Mouse (Mus musculus) Patski (cell line): ENCODE results near the gene Tbx19. TPM values are rescaled to one million over a fixed set of nuclear protein-coding genes. Genes with fewer than 3 reads are reported as not detected.
A peak's percentile ranks its signal among the peaks of the same experiment; 100 is the strongest.

Experiments used
- ATAC-seq: fragments of 100-300 bp; one replicate; pipeline ENCODE4 v1.8.0; 2021
- CTCF ChIA-PET: fragments of 350-600 bp; sonication (Branson Sonifier 250); formaldehyde crosslinking; loops from one replicate; lab custom pipeline; 2022; ENCODE audit warnings: inconsistent platforms; lab: Charles Lee
- POLR2A ChIA-PET: fragments of 350-600 bp; sonication (Branson Sonifier 250); formaldehyde crosslinking; loops from one replicate; lab custom pipeline; 2022; ENCODE audit warnings: antibody characterized with exemption, inconsistent platforms; lab: Charles Lee
- DNase-seq: peaks from one replicate; pipeline ENCODE4 v3.0.0-alpha.2; 2011; ENCODE audit warnings: low read depth, low spot score
- H3K27me3 ChIP-seq: fragments of 371-371 bp; one replicate; pipeline ENCODE4 v1.5.1; 2021
- CTCF ChIP-seq: fragments of 100-300 bp; IDR thresholded peaks from one replicate; pipeline ENCODE4 v1.5.1; 2021
- in situ Hi-C: fragments of 300-500 bp; cut with MboI; formaldehyde crosslinking; loops from 3 replicates; pipeline ENCODE4 v1.11.1; 2018; ENCODE audit warnings: low pct_unique_long_range_greater_than_20kb, mixed read lengths
- polyA plus RNA-seq: library from polyadenylated mRNA; unstranded; gene quantifications from one replicate; pipeline ENCODE4 v1.2.3, GENCODE M21; 2021

Tbx19 gene
- polyA plus RNA-seq, 1 experiment from 2014 or later, result not detected

DNA sequence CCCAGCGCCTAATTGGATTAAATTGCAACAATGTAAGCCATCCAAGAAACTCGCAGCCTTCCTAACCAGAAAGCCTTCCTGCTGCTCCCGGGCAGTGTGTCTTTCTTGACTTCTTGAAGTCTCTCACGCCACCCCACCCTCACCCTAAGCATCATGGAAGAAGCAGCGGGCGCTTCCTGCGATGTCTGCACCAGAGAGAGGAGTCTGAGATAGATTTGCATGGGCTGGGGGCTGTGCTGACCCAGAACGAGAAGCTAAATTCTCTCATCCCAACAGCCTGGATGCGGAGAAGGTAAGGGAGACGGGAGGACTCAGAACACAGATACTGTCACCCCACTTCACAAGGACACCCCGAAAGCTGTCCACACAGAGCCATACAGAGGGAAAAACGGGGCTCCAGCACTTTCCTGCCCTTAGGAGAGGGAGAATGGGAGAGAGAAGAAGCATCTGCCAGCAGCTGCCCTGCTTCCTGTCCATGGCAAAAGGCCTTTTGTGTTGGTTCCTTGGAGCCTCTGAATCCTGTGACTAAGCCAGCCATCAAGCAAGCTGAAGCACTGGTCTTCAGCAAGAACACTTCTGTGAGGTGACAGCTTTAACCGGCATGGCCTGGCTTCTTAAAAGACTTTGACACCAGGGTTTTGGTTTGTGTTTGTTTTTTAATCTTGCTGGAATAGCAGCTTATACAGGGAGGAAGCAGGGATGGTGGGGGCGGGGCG lies 41.4 kb downstream of the Tbx19 start:
- no peak for ATAC-seq
- no peak for DNase-seq
- in situ Hi-C loops, result no loop called here
- CTCF ChIA-PET, result interaction anchor here (1.9 kb wide), 1 partner anchor 12 kb away, joined by 18 read pairs; no protein-coding TSS in a partner anchor
- no peak for TF ChIP-seq CTCF
- POLR2A ChIA-PET, result interaction anchor here (0.9 kb wide), 1 partner anchor 12 kb away, joined by 3 read pairs; no protein-coding TSS in a partner anchor
- no peaks in the 10 kb centered on the region for H3K27me3 ChIP-seq

DNA sequence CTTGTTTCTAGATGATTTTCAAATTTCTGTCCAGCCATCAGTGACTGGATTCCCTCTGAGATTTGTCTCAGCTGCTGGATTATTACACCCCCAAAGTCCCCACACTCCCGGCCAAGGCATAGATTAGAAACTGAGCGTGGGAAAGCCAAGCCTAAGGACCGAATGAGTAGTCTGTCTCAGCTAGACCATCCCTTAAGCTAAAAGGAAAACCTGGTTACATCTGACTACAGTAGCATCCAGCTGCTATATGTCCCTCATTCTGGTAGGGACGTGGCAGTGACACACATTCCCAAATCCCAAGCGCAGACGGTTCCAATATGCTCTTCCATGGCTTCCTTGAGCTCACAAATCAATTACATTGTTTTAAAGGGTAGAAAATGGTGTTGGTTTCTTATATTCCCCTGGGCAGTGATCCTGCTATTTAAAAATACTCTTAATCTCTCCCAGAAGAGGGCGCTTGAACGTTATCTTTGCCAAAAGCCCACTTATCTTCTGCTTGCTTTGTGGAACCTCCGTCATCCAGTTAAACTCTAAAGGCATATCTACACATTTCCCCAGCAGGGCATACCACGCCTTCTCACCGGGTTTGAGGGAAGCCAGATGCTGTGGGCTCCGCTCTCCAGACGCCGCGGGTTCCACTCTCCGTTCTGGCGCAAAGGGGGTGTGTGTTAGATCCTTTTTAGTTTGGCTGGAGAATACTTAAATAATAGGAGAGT lies 46.0 kb downstream of the Tbx19 start:
- POLR2A ChIA-PET, result no interaction called here
- DNase-seq (no peak), ATAC-seq (no peak)
- CTCF ChIA-PET, result interaction anchor here (0.8 to 1.7 kb wide), 7 partner anchors 8 to 798 kb away, joined by 3 to 6 read pairs (median 3); no protein-coding TSS in a partner anchor
- no peaks in the 10 kb centered on the region for H3K27me3 ChIP-seq
- TF ChIP-seq CTCF, result peak; percentile 36
- in situ Hi-C loops, result no loop called here

DNA sequence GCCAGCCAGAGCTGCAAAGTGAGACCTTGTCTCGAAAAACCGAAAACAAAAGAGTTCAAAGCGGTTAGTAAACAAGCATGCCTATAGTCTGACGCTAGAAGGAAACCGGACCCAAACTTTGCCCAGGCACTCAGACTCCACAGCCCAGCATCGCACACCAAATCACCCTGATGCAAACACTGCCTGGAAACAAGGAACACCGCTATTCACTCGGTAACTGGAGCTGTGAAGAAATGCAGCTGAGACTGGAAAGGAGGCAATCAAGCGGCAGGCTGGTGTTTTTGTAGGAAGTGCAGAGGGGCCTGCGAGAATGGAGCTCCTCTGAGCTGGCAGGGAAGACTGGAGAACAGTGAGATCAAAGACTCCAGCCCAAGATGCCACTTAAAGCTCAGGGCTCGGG lies 46.9 kb downstream of the Tbx19 start:
- ChIA-PET POLR2A (no interaction called here), CTCF (interaction anchor here (1.0 to 1.7 kb wide), 5 partner anchors 9 to 797 kb away, joined by 3 to 6 read pairs (median 3); no protein-coding TSS in a partner anchor)
- TF ChIP-seq CTCF, result no peak
- DNase-seq (no peak), ATAC-seq (no peak)
- H3K27me3 ChIP-seq, result no peaks in the 10 kb centered on the region
- in situ Hi-C loops, result no loop called here

DNA sequence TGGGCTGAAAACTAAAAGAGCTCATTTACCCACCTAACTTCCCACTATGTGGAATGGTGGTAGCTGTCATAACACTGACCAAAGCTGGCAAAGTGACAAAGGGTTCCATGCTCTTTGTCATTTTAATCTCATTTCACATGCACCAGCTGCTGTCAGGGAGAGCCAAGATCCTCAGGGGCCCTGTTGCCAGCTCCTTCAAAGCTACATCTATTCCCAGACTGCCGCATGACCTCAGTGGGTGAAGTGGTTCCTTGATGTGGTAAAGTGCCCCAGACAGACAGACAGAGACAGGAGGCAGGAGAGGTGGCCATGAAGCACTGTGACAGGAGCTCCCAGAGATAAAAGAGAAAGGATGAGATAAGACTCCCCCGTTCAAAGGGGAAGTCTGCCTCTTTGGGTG lies 49.9 kb downstream of the Tbx19 start:
- ATAC-seq (no peak), DNase-seq (no peak)
- in situ Hi-C loops, result no loop called here
- POLR2A ChIA-PET, result interaction anchor here (0.6 kb wide), 1 partner anchor 20 kb away, joined by 3 read pairs; no protein-coding TSS in a partner anchor
- H3K27me3 ChIP-seq, result no peaks in the 10 kb centered on the region
- TF ChIP-seq CTCF, result no peak
- CTCF ChIA-PET, result interaction anchor here (1.2 kb wide), 1 partner anchor 10 kb away, joined by 5 read pairs; no protein-coding TSS in a partner anchor

DNA sequence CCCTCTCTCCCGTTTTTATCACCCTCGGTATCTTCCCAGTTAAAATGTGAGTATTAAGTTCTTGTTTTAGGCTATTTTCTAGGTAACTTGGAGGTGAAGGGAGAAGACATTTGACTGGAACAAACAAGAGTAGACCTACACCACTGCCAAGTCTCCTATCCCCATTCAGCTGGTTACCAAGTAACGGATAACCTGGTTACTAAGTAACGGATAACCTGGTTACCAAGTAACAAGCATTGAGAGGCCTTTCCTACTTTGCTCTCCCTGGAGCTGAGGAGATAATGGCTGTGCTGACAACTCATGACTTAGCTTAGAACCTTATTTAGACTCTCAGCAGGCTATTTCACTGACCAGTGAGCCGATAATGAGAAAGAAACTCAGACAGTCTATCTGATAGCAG lies 51.4 kb downstream of the Tbx19 start:
- ChIA-PET CTCF (interaction anchor here (1.1 to 1.2 kb wide), 2 partner anchors 22 to 240 kb away, joined by 3 to 5 read pairs; no protein-coding TSS in a partner anchor), POLR2A (interaction anchor here (0.6 kb wide), 1 partner anchor 9 kb away, joined by 5 read pairs; no protein-coding TSS in a partner anchor)
- H3K27me3 ChIP-seq, result no peaks in the 10 kb centered on the region
- in situ Hi-C loops, result no loop called here
- DNase-seq, result no peak
- ATAC-seq, result no peak
- TF ChIP-seq CTCF, result no peak

DNA sequence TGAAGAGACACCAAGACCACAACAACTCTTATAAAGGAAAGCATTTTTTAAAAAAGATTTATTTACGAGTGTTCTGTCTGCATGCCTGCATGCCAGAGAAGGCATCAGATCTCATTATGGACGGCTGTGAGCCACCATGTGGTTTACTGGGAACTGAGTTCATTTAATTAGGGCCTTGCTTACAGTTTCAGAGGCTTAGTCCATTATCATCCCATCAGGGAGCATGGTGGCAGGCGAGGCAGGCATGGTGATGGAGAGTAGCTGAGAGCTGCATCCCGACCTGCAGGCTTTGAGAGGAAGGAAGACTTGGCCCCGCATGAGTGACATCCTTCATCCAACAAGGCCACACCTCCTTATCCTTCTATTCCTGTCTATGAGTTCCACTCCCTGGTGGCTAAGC lies 52.1 kb downstream of the Tbx19 start:
- no peak for ATAC-seq
- CTCF ChIA-PET, result no interaction called here
- no peaks in the 10 kb centered on the region for H3K27me3 ChIP-seq
- POLR2A ChIA-PET, result no interaction called here
- no peak for DNase-seq
- in situ Hi-C loops, result no loop called here
- no peak for TF ChIP-seq CTCF

GRCm38 (mm10) chr1:165106011-165106385 lies 54.6 kb downstream of the Tbx19 start:
- H3K27me3 ChIP-seq, result no peaks in the 10 kb centered on the region
- no peak for TF ChIP-seq CTCF
- POLR2A ChIA-PET, result interaction anchor here (0.6 to 0.7 kb wide), 2 partner anchors 12 to 31 kb away, joined by 3 to 5 read pairs; no protein-coding TSS in a partner anchor
- DNase-seq (no peak), ATAC-seq (no peak)
- CTCF ChIA-PET, result interaction anchor here (1.1 to 1.3 kb wide), 2 partner anchors 15 to 26 kb away, joined by 3 to 4 read pairs; no protein-coding TSS in a partner anchor
- in situ Hi-C loops, result no loop called here

DNA sequence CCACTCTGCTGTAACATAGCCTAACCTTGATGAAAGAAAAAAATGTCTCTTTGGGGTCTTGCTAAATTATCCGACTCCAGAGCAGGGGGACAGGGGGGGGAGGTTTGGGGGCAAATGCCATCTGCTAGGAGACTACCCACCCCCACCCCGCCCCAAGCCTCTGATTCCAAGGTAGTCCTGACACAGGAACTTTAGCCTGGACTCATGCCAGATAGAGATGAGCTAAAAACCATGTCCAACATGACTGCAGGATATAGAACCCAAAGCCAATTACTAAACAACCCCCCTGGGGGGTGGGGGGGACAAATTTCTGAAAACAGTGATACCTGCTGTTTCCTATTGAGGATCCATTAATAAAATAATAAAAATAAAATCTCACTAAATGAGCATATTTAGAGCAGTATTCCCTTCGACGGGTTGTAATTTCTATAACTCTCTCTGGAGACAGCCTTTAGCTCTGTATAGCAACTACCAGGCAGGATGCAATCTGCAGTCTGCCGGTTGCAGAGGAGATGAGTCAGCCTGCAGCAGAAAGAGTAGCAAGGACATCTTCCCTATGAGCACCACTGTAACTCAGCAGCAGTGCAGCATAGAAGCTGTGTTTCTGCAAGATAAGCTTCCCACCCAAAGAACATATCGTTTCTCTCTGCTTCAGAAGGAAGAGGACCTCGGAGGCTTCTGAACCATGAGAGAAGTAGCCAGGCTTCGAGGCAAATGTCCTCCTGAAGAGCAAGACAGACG lies 55.1 kb downstream of the Tbx19 start:
- no peak for TF ChIP-seq CTCF
- ATAC-seq (no peak), DNase-seq (no peak)
- ChIA-PET POLR2A (interaction anchor here (0.5 to 0.7 kb wide), 3 partner anchors 11 to 30 kb away, joined by 3 to 5 read pairs (median 4); no protein-coding TSS in a partner anchor), CTCF (interaction anchor here (1.1 to 1.3 kb wide), 3 partner anchors 11 to 26 kb away, joined by 3 to 4 read pairs (median 3); no protein-coding TSS in a partner anchor)
- in situ Hi-C loops, result no loop called here
- no peaks in the 10 kb centered on the region for H3K27me3 ChIP-seq

- no peak for DNase-seq
- ATAC-seq, result no peak
- CTCF ChIA-PET, result interaction anchor here (1.3 kb wide), 2 partner anchors 11 to 16 kb away, joined by 3 to 4 read pairs; no protein-coding TSS in a partner anchor
- POLR2A ChIA-PET, result interaction anchor here (0.5 kb wide), 1 partner anchor 23 kb away, joined by 4 read pairs; no protein-coding TSS in a partner anchor
- in situ Hi-C loops, result no loop called here
- no peak for TF ChIP-seq CTCF
- H3K27me3 ChIP-seq, result no peaks in the 10 kb centered on the region
Measured at GRCm38 (mm10) chr1:165104707-165105259, 55.8 kb downstream of the Tbx19 start.
